Mouse (Mus musculus) midbrain, postnatal 0 days (tissue): Measurements from ENCODE around the gene Daam2. TPM values are rescaled to one million over a fixed set of nuclear protein-coding genes. Genes with fewer than 3 reads are reported as not detected.

ENCODE experiments used
- ATAC-seq: fragments of 200-750 bp; cut with Nextera tagmentation; 2 replicates; pipeline ENCODE4 v1.8.0; 2017; ENCODE audit warnings: moderate number of reproducible peaks, mild to moderate bottlenecking, moderate TSS enrichment, moderate library complexity; ENCODE audit not compliant: low FRiP score
- DNase-seq: peaks from one replicate; pipeline ENCODE4 v3.0.0-alpha.2; 2015; ENCODE audit warnings: low spot score
- H3K27ac ChIP-seq: fragments of 300-500 bp; sonication (generic); 2 replicates; pipeline ENCODE4 v1.5.1; 2014; ENCODE audit warnings: low read depth, mild to moderate bottlenecking, low read length, mixed read lengths
- H3K27me3 ChIP-seq: fragments of 300-500 bp; sonication (generic); 2 replicates; pipeline ENCODE4 v1.6.1; 2014; ENCODE audit warnings: low read length, control low read depth, mixed read lengths; ENCODE audit not compliant: insufficient read depth
- H3K36me3 ChIP-seq: fragments of 300-500 bp; sonication (generic); 2 replicates; pipeline ENCODE4 v1.6.1; 2014; ENCODE audit warnings: low read length, control low read depth, mixed read lengths; ENCODE audit not compliant: insufficient read depth
- H3K4me1 ChIP-seq: fragments of 300-500 bp; sonication (generic); 2 replicates; pipeline ENCODE4 v1.6.1; 2014; ENCODE audit warnings: mild to moderate bottlenecking, control low read depth, antibody characterized with exemption, low read length, mixed read lengths; ENCODE audit not compliant: insufficient read depth
- H3K4me2 ChIP-seq: fragments of 300-500 bp; sonication (generic); 2 replicates; pipeline ENCODE4 v1.6.1; 2014; ENCODE audit warnings: low read depth, mild to moderate bottlenecking, low read length, mixed read lengths; ENCODE audit not compliant: poor library complexity, severe bottlenecking
- H3K4me3 ChIP-seq: fragments of 300-500 bp; sonication (generic); 2 replicates; pipeline ENCODE4 v1.5.1; 2014; ENCODE audit warnings: low read depth, mild to moderate bottlenecking, low read length, moderate library complexity
- H3K9ac ChIP-seq: fragments of 300-500 bp; sonication (generic); replicated peaks from 2 replicates; pipeline ENCODE4 v1.6.1; 2014; ENCODE audit warnings: mild to moderate bottlenecking, low read length, moderate library complexity, mixed read lengths; ENCODE audit not compliant: poor library complexity, severe bottlenecking
- H3K9me3 ChIP-seq: fragments of 300-500 bp; sonication (generic); 2 replicates; pipeline ENCODE4 v1.6.1; 2016; ENCODE audit warnings: low read length, control low read depth
- CTCF ChIP-seq: IDR thresholded peaks from 2 replicates; pipeline ENCODE4 v1.5.1; 2016; ENCODE audit warnings: antibody characterized with exemption, mild to moderate bottlenecking
- WGBS: fragments of 180-500 bp; shearing (Covaris S2); extraction: QIAGEN DNeasy Blood & Tissue Kit; methylation state at CpG from one replicate; pipeline ENCODE4 v1.1.7; 2014; 5-methylcytosine and 5-hydroxymethylcytosine counted together
- polyA plus RNA-seq: library from polyadenylated mRNA; unstranded; fragments of >200 nt; fragmentation: Nextera tagmentation; extraction: Ambion mirVana; gene quantifications from 2 replicates; pipeline ENCODE4 v1.2.1, GENCODE M21; 2015
- total RNA-seq: library from RNA; depleted of rRNA; stranded (reverse); fragments of >200 nt; gene quantifications from 2 replicates; pipeline ENCODE4 v1.2.3, GENCODE M21; 2014

The Daam2 gene
- total and polyA plus RNA-seq, 2 experiments from 2014 or later = 1.7 to 12.5 TPM

DNA sequence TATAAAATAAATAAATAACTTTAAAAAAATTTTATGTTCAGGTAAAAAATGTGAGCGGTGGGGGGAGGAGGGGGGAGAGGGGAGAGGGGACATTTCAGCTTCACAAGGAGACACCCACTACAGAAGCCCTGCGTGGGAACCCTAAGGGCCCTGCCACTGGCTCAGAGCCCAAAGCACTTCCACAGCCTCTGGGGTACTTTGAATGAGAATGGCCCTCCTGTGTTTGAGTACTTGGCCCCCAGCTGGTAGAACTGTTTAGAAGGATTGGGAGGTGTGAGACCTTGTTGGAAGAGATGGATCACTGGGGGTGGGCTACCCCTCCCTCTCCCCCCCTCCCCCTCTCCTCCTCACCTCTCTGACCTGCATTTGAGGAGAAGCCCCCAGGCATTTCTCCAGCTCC is 41.7 kb downstream of the Daam2 start:
- 20% methylated on average over 2 of the region's 2 CpGs for WGBS
- ATAC-seq = no peak; the same call in 1 of the 2 replicates
- no peak overlapping the region for H3K9ac ChIP-seq
- no peak for TF ChIP-seq CTCF
- no peaks in the 10 kb centered on the region for H3K4me1 ChIP-seq
- H3K4me2 ChIP-seq = no peak overlapping the region
- no peak for DNase-seq
- H3K27me3 ChIP-seq = no peaks in the 10 kb centered on the region
- H3K27ac ChIP-seq = no peak overlapping the region
- H3K9me3 ChIP-seq = no peaks in the 10 kb centered on the region
- H3K36me3 ChIP-seq = no peaks in the 10 kb centered on the region
- no peak overlapping the region for H3K4me3 ChIP-seq

DNA sequence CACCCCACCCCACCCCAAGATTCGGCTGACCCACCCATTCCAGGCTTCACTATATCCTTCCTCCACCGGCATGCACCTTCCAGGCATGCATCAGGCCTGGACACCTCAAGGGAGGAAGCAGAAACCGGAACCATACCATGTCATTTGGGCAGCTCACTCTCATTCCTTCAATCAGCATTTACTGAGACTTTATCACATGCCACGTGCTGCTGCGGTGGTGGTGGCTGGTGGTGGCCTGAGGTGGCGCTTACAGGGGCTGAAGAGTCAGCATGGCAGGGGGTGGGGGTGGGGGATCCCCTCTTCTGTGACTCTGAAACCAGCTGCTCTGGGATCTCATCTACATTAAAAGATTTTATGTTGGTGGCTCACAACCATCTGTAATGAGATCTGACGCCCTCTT is 42.1 kb downstream of the Daam2 start:
- no peaks in the 10 kb centered on the region for H3K27me3 ChIP-seq
- no peak overlapping the region for H3K27ac ChIP-seq
- H3K9ac ChIP-seq = no peak overlapping the region
- no peaks in the 10 kb centered on the region for H3K36me3 ChIP-seq
- DNase-seq = no peak
- H3K9me3 ChIP-seq = no peaks in the 10 kb centered on the region
- no peak overlapping the region for H3K4me2 ChIP-seq
- no peak overlapping the region for H3K4me3 ChIP-seq
- WGBS = 63% methylated on average over 7 of the region's 7 CpGs
- no peak for TF ChIP-seq CTCF
- ATAC-seq = no peak
- no peaks in the 10 kb centered on the region for H3K4me1 ChIP-seq

DNA sequence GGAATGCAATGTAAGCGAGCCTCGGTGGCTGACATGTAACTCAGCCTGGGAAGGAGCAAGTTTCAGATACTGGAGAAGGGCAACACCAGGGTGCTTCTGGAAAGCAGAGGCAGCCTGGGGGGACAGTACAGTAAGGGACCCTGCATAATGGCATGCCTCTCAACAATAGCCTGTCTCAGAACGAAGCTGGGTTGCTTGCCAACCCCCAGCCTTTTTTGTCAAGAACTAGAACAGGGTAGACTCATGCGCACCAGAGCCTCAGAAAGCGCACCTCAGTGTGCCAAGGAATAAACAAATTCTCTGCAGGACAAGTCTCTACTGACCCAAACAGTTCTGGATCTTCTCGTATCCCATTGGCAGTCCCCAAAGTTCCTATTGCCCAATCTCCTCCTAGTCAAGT is 43.5 kb downstream of the Daam2 start:
- peak overlapping the region; percentile 13; the same call in 1 of the 2 replicates for H3K27ac ChIP-seq

DNA sequence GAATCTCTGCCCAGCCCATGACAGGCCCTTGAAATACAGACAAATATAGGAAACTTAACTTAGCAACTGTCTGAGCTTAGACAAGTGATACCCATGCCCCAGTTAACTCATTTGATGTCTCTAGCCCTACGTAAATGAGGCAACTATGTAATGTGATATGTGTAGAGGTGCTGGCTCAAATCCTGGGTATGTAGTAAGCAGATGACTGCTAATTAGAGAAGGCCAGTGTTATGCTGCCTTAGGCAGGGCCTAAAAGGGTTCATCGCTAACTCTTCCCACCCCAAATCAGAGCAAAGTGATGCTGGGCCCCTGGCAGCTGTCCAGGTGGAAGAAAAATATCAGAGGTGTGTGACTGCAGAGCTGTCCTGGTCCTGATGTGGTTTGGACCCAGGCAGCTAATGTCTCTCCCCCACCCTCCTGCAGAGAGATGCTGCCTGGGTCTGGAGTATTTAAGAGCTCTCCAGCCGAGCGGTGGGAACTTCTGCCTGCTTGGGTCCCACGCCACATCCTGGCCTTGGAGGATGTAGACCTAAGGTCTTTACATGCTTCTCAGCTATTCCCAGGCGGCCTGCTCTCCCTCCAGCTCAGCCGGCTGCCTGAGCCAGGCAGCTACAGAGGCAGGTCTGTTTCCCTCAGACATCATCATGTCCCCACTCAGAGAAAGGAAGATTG is 44.4 kb downstream of the Daam2 start:
- TF ChIP-seq CTCF = no peak
- Histone ChIP-seq H3K9me3 (no peaks in the 10 kb centered on the region), H3K36me3 (no peaks in the 10 kb centered on the region), H3K9ac (no peak overlapping the region), H3K27ac (no peak overlapping the region), H3K4me2 (no peak overlapping the region), H3K4me1 (no peaks in the 10 kb centered on the region), H3K4me3 (no peak overlapping the region), H3K27me3 (no peaks in the 10 kb centered on the region)
- ATAC-seq (no peak), DNase-seq (no peak)
- 78% methylated on average over 7 of the region's 7 CpGs for WGBS

More for the DNA sequence above, 43.5 kb downstream of the Daam2 start:
- DNase-seq (no peak), ATAC-seq (no peak)
- H3K36me3 ChIP-seq = no peaks in the 10 kb centered on the region
- no peak overlapping the region for H3K4me3 ChIP-seq
- no peaks in the 10 kb centered on the region for H3K27me3 ChIP-seq
- H3K4me2 ChIP-seq = no peak overlapping the region
- TF ChIP-seq CTCF = no peak
- H3K4me1 ChIP-seq = no peaks in the 10 kb centered on the region
- H3K9me3 ChIP-seq = no peaks in the 10 kb centered on the region
- no peak overlapping the region for H3K9ac ChIP-seq
- 70% methylated on average over 6 of the region's 6 CpGs for WGBS

DNA sequence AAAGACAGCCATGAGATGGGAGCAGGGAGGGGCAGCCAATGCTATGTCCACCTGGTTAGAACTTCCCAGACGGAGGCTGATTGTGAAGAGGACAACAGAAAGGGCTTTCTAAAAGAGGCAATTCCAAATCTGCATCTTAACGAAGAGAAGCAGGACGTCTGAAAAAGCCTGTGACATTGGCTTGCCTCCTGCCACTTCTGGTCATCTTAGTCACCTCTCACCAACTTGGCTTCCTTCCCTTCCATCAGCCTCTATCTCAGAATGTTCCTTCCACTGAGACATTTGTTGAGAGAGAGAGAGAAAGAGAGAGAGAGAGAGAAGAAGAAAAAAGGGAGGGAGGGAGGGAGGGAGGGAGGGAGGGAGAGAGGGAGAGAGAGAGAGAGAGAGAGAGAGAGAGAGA is 47.1 kb downstream of the Daam2 start:
- Histone ChIP-seq H3K27me3 (no peaks in the 10 kb centered on the region), H3K4me3 (no peak overlapping the region), H3K9ac (no peak overlapping the region), H3K27ac (no peak overlapping the region), H3K4me1 (no peaks in the 10 kb centered on the region), H3K36me3 (no peaks in the 10 kb centered on the region), H3K9me3 (no peaks in the 10 kb centered on the region), H3K4me2 (no peak overlapping the region)
- DNase-seq = no peak
- ATAC-seq = no peak
- no peak for TF ChIP-seq CTCF
- WGBS = 53% methylated on average over 3 of the region's 3 CpGs

DNA sequence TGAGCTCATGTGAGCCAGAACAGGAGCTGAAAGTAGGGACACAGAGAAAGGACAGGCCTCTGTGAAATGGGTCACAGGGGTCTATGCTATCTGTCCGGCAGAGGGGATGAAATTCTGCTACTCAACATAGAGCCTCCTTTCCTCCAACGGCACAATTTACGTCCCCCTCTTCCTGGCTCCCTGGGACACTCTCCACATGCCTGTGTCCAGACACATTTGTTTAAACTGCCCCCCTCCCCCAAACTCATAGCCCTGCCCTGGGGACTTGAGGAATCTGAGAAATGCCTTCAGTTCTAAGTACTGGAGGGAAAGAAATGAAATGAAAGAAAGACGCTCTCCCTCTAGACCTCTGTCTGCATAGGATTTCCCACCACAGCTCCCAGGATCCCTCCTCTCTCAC is 48.5 kb downstream of the Daam2 start:
- no peaks in the 10 kb centered on the region for H3K27me3 ChIP-seq
- no peak for DNase-seq
- no peak overlapping the region for H3K4me2 ChIP-seq
- TF ChIP-seq CTCF = no peak
- no peak overlapping the region for H3K9ac ChIP-seq
- ATAC-seq = no peak
- no peak overlapping the region for H3K27ac ChIP-seq
- WGBS = 78% methylated on average over 4 of the region's 4 CpGs
- no peaks in the 10 kb centered on the region for H3K9me3 ChIP-seq
- H3K4me3 ChIP-seq = no peak overlapping the region
- no peaks in the 10 kb centered on the region for H3K36me3 ChIP-seq
- H3K4me1 ChIP-seq = no peaks in the 10 kb centered on the region
